Mouse (Mus musculus): ENCODE measurements at regions not wholly inside any gene's neighbourhood (a gene's known extent, or its start where the extent isn't known, plus 50 kb on each side); places are given as distances from the start of the nearest gene placed in this dataset.

- DNase-seq (ENCODE audit: low read depth, low spot score): no peak
Observed at GRCm38 (mm10) chr16:75663871-75664270, 71.2 kb downstream of the Rbm11 start.

GRCm38 (mm10) chr16:75667589-75667988 lies 74.9 kb downstream of the Rbm11 start:
- no peak for DNase-seq (ENCODE audit: low read depth, low spot score)

GRCm38 (mm10) chr16:75672112-75672511 lies 79.5 kb downstream of the Rbm11 start:
- no peak for DNase-seq (ENCODE audit: low read depth, low spot score)

- DNase-seq (ENCODE audit: low read depth, low spot score): peak; percentile 42
Observed at GRCm38 (mm10) chr16:75675871-75676270, 83.2 kb downstream of the Rbm11 start.

GRCm38 (mm10) chr16:75677180-75677579 lies 84.5 kb downstream of the Rbm11 start:
- DNase-seq (ENCODE audit: low read depth, low spot score): no peak
